Mouse (Mus musculus): ENCODE data around the gene Jmjd1c.
A peak's percentile ranks its signal among the peaks of the same experiment; 100 is the strongest.

The Jmjd1c gene

DNA sequence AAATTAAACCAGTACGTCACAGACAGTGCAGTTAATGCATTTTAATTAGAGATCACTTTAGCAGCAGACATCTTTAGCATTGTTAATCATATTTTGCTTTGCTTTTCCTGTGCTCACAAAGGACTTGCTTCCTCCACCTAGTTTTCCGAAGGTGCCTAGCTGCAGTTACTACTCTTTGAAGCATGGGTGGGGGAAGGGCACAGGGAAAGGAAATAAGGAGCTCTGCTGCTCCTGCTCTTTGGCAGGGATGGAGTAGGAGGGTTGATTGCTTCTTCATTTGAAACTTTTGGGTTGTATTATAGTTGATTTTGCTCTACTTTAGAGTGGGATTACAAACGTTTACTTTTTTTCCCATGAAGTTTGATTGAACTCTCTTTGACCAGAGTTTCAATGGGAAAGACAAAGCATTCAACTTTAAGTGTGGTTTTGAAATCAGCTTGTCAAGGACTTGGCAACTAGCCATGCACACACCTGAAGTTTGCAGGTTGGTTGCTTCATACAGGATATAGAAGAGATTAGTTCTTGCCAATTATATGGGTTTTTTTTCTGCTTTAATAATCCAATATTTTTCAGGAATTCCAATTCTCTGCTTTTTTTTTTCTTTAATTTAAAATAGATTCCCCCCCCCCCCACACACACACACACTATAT, 97.2 kb downstream of the Jmjd1c start:
- DNase-seq (ENCODE audit: low spot score): no peak

DNA sequence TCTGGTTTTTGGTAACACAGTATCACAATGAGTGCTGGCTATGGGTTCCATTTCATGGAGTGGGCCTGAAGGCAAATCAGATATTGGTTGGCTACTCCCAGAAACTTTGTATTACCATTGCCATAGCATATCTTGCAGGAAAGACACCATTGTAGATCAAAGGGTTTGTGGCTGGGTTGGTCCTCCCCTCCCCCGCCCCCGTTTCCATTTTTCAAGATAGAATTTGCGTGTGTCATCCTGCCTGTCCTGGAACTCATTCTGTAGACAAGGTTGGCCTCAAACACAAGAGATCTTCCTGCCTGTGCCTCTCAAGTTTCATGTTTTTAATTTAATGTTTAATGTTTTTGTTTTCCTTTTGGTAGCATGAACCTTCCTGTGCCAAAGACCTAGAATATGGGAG, 98.1 kb downstream of the Jmjd1c start:
- DNase-seq (ENCODE audit: low spot score): no peak

DNA sequence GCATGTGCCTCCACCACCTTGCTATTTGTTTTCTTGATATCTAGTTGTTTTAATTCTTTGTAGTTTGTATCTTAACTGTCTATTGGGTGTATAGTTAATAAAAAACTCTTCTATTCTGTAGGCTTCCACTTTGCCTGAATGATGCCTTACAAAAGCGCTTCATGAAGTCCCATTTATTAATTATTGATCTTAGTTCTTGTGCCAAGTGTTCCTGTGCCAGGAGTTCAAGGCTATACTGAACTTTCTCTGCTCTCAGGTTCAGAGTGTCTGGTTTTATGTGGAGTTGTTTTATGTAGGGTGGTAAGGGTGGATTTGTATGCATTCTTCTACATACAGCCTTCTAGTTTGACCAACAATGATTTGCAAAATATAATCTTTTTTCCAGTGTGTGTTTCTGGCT, 99.7 kb downstream of the Jmjd1c start:
- no peak for DNase-seq (ENCODE audit: low spot score)

DNA sequence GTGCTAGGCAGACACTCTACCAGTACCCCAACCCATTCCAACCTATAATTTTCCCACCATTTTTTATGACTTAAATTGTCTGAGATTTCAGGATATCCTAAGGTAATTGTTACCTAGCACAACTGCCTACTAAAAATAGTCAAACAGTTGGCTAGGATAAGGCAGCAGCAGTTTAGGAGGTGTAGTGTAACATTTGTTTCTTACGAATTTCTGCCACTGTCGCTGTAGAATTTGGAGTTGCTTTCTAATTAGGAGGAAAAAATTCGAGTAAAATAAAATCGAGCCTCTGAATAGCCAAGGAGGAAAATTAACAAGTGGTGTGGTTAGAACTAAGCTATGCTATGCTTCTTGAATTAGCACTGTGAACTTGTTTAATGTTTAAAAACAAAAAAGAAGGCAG, 101.3 kb downstream of the Jmjd1c start:
- DNase-seq (ENCODE audit: low spot score): no peak

DNA sequence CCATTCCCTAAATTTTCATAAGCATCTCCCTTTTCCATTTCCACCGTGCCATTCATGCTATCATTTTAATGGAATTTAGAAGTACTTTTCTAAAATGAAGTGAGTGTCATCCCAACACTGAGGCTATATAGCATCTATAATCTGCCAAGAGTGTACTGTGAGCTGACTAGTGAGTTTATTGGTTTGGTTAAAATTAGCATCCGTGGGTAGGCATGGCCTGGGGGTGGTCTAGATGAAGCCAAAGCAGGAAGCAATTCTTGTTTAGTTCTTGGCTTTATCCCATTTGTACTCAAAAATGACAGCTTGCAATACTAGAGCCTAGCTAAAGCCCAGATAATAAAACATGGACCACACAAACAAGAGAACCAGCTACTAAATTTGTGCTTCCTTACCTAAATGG, 101.9 kb downstream of the Jmjd1c start:
- no peak for DNase-seq (ENCODE audit: low spot score)

DNA sequence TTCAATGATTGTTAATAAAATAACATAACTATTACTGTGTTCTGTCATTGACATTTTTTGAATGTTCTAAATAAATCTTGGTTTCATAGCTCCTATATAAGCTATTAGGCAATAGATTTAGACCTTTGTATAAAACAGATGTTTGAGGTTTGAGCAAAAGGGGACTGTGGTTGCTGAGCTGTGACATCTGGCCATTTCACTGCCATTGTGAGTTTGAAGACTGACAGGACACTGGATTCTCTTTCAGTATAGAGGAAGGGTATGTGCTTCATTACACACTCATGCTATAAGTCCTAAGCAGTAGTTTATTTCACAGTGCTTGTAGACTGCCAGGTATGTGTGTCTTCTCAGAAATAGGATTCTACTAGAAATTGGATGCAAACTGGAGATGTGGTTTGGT, 105.8 kb downstream of the Jmjd1c start:
- no peak for DNase-seq (ENCODE audit: low spot score)

DNA sequence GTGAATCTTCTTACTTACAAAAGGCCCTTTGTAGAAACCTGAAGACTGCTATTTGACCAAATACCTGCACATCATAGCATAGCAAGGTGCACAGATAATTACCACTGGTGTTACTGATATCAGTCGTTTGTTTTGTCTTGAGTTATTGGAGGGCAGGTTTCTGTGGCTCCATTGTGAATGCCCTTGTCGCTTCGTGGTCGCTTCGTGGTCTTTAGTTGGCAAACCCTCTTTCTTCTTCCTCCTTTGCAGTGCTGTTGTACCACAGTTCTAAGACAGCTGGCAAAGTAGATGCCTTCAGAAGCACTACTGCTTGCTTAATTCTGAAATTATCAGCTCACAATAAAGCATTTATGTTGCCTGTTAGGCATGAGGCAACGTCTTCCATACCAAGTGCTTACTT, 106.5 kb downstream of the Jmjd1c start:
- no peak for DNase-seq (ENCODE audit: low spot score)

DNA sequence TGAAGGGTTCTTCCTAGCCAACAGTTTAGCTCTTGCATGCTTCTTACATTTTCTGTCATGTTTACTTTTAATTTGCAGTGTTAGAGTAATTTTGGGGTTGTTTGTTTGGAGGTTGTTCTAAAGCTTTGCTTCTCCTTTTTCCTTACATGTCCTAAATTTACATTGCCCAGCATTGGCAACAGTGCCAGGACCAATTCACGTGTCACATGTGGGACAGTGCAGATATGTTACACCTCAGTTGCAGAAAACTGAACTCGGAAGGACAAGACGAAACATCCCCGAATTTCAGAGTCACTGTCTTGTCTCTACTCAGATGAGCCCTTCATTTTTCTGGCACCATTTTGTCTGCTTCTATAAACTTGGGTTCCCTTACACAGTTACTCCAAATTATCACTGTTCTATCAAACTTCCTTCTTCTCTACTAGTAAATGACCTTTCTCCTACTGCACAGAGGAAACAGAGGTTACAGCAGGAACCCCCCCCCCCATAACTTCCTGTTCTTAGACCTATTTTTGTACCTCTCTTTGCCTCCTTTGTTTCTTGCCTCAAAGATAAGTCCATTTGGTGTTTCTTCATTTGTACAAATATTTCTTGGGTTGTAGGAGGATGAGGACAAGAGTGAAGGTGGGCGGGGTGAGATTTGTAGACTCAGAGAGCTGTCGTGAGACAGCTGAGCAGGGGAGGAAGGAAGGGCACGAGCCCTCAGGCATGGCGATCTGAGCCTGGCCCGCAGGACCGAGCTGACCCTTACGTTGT, 108.9 kb downstream of the Jmjd1c start:
- no peak for DNase-seq (ENCODE audit: low spot score)

DNA sequence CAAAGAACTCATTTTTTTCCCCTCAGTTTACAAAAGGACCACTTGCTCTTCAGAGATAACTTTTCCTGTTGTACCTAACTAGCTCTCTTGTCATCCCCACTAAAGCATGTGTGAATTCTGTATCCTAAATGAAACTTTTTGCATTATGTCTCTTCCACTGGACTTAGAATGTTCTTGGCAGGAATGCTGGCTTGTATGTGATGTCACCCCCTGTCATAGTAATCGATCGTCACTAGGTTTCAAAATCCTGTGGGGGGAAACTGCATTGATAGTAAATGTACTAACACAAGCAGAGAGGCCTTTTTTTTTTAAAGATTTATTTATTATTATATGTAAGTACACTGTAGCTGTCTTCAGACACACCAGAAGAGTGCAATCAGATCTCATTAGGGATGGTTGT, 112.0 kb downstream of the Jmjd1c start:
- no peak for DNase-seq (ENCODE audit: low spot score)

DNA sequence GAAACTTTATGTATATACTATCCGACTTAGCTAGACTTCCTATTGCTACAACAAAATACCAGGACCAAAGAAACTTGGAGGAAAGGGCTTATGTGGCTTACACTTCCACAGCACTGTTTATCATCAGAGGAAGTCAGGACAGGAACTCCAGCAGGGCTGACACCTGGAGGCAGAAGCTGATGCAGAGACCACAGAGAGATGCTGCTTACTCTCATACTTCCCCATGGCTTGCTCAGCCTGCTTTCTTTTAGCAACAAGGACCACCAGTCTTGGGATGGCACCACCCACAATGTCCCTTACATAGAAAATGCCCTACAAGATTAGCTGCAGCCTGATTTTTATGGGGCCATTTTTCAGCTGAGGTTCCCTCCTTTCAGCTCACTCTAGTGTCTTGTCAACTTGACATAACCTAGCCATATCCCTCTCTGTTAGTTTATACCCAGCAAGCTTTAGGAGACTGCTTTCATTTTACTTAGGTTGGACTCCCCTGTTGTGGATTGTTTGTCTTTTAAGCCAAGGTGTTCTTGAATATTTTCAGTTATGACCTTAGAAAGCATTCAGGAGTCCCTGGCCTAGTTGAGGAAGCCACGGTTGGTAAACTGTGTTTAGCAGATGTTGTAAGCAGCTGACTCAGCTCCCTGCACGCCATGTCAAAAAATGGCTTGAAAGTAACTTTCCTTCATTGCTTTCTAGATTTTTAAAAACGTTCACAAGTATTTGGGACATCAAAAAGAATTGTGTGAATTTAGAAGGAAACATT, 114.2 kb downstream of the Jmjd1c start:
- no peak for DNase-seq (ENCODE audit: low spot score)

DNA sequence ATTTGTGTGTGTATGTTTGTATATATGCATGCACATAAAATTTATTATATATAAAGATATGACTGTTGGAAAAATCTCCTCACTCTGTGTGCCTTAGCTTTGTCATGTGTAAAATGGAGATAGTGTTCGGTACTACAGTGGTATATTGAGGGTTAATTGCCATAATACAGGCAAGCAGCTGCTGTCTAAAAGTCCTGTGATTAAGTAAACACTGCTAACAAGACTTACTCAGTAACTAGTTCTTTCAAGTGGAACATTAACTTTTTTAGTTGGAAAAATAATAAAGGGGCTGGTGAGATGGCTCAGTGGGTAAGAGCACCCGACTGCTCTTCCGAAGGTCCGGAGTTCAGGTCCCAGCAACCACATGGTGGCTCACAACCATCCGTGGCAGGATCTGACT, 116.1 kb downstream of the Jmjd1c start:
- no peak for DNase-seq (ENCODE audit: low spot score)

DNA sequence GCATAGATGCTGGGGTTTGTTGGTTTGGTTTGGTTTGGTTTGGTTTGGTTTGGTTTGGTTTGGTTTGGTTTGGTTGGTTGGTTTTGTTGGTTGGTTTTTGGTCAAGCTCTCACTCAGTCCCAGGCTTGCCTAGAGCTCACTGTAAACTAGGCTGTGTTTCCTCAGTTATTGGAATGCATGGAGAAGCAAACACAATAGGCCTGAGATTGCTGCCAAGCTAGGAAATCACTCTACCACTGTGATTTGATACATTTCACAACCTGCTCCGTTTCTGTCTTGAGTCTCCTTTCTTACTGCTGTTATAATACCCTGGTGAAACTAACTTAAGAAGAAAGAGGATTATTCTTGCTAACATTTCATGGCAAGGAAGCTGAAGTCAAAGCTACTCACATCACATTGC, 117.8 kb downstream of the Jmjd1c start:
- no peak for DNase-seq (ENCODE audit: low spot score)

DNA sequence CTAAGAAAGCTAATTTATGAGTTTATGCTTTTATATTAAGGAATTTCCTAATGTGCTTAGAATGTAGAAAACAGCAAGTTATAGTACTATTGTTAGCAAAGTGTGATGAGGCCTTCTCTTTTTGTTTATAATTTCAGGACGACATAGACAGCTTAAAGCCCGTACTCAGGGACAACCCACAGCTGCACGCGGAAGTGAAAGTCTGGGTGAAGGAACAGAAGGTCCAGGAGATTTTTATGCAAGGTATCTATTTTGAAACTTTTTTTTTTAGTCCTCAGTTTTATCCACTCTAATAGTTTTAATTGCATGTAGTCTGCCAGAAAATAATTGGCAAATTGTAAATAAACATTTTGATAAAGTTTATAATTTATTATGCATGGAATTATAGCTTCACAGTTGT, 119.2 kb downstream of the Jmjd1c start:
- no peak for DNase-seq (ENCODE audit: low spot score)

DNA sequence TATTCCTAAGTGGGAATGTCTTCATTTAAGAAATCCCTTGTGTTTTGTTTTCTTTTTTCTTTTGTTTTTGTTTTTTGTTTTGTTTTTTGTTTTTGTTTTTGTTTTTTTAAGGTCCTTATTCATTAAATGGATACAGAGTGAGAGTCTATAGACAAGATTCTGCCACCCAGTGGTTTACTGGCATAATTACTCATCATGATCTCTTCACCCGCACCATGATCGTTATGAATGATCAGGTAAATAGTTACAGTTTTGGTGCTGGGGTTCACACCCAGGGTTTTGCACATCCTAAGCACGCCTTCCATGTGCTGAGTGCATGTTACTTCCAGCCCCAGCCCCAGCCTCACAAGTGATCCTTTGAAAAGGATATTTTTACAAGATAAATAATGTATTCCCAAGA, 120.9 kb downstream of the Jmjd1c start:
- DNase-seq (ENCODE audit: low spot score): no peak

DNA sequence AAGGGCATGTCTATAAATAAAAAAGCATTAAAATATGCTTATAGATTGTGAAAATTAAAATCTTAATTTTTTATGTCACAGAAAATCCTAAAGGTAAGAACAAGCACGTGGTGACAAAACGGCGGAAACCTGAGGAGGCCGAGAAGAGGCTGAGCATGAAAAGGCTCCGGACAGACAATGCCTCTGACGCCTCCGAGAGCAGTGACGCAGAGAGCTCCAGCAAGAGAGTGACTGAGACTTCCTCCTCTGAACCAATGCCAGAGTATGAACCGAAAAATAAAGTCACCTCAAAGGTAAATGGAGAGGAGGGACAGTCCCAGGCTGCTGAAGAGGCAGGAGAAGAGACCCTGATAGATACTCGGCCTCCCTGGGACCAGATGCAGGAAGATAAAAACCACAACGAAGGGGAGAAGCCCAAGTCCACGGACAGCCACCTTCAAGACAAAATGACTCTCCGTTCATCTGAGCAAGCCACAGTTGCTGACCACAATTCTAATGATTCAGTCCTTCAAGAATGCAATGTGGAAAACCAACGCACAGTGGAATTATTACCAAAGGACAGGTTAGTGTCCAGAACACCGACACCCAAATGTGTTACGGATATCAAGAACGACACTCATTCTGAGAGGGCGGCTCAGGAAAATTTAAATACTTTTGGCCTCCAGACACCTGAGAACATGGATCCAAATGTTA, 123.1 kb downstream of the Jmjd1c start:
- no peak for DNase-seq (ENCODE audit: low spot score)

DNA sequence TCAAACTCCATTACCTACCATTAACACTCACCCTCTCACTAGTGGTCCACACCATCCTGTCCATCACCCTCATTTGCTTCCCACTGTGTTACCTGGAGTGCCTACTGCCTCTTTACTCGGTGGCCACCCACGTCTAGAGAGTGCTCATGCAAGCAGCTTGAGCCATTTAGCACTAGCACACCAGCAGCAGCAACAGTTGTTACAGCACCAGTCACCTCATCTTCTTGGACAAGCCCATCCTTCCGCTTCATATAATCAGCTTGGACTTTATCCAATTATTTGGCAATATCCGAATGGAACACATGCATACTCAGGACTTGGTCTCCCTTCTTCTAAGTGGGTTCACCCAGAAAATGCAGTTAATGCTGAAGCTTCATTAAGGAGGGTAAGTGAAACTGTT, 124.3 kb downstream of the Jmjd1c start:
- no peak for DNase-seq (ENCODE audit: low spot score)

DNA sequence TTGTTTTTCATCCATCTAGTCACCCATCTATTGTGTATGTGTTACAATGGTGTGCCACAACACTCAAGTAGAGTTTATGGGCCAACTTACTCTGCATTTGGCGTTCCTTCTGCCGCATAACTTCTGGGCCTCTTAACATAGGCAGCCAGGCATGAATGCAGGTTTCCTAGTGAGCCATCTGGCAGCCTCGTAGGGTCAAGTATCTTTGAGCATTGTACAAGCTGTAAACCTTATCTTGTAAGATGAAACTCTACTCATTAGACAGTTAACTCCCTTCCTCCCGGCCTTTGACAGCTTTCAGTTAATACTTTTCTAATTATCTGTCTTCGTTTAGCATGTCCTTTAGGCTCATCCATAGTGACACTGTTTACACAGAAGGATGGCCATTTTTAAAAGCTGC, 125.4 kb downstream of the Jmjd1c start:
- no peak for DNase-seq (ENCODE audit: low spot score)

DNA sequence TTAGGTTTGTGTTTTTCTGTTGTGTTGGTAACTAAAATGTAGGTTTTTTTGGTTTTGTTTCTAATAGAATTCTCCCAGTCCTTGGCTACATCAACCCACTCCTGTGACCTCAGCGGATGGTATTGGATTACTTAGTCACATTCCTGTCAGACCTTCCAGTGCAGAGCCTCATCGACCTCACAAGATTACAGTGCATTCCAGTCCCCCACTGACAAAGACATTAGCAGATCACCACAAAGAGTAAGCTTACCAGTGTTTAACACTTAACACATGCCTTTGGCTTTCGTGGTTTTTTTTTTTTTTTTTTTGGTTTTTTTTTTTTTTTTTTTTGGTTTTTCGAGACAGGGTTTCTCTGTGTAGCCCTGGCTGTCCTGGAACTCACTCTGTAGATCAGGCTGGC, 128.0 kb downstream of the Jmjd1c start:
- no peak for DNase-seq (ENCODE audit: low spot score)

DNA sequence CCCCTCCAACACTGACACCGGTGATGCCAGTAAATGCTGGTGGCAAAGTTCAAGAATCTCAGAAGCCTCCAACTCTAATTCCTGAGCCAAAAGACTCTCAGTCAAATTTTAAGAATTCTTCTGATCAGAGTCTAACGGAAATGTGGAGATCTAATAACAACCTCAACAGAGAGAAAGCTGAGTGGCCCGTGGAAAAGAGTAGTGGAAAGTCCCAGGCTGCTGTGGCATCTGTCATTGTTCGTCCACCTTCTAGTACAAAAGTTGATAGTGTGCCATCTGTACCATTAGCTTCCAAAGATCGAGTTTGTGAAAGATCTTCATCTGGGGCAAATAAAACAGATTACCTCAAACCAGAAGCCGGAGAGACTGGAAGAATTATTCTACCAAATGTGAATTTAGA, 129.6 kb downstream of the Jmjd1c start:
- no peak for DNase-seq (ENCODE audit: low spot score)

DNA sequence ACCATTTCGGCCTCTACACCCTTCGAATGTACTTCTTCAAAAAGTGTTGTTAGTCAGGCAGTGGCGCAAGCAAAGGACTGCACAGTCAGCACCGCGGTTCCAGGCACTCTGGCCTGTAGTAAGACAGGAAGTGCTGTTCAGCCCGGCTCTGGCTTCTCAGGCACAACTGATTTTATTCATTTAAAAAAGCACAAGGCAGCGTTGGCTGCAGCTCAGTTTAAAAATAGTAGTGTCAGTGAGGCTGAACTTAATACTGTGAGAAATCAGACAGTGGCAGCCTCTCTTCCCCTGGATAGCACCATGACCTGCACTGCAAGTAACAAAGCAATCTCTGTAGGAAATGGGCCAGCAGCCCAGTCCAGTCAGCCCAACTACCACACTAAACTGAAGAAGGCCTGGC, 130.2 kb downstream of the Jmjd1c start:
- DNase-seq (ENCODE audit: low spot score): peak; percentile 54

DNA sequence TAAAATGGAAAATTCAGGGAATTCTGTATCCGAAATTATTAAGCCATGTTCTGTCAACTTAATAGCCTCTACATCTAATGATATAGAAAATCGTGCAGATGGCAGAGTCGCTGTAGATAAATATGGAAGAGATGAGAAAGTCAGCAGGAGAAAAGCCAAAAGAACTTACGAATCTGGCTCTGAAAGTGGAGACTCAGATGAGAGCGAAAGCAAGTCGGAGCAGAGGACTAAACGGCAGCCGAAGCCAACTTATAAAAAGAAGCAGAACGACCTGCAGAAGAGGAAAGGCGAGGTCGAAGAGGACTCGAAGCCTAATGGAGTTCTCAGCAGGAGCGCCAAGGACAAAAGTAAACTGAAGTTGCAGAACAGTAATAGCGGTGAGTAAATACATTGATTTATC, 130.6 kb downstream of the Jmjd1c start:
- DNase-seq (ENCODE audit: low spot score): no peak

DNA sequence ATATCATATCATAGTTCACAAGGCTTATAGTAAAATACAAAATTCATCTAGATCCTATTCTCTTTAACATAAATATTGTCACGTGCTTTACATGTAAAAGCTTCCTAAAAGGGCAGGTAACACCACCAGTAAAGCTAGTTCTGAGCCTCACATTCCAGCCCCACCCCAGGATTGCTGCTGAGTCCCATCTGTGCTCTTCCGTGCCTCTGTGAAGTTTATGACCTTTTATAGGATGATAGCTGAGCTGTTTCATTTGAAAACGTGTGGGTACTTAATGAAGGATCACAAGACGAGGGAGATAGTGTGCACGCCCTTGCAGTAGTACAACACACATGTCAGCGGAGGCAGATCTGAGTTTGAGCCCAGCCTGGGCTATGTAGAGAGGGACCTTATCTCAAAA, 134.5 kb downstream of the Jmjd1c start:
- no peak for DNase-seq (ENCODE audit: low spot score)

DNA sequence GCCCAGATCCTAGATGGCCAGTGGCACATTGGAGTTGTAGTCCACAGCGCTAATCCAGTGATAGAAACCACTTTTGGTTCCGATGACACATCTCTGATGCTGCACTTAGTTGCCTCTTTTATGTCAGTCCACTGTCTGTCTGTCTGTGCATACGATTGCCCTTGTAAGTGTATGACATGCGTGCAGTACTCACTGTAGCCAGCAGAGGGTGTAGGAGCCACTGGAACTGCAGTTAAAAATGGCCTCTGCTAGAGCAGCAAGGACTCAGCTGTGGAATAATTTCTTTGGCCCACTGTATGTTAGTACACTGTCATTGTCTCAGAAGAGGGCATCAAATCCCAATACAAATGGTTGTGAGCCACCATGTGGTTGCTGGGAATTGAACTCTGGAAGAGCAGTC, 151.2 kb downstream of the Jmjd1c start:
- no peak for DNase-seq (ENCODE audit: low spot score)

Data from left cerebral cortex, adult 11 months (tissue).